Mouse (Mus musculus): ENCODE results near the gene Plekha1.

DNA sequence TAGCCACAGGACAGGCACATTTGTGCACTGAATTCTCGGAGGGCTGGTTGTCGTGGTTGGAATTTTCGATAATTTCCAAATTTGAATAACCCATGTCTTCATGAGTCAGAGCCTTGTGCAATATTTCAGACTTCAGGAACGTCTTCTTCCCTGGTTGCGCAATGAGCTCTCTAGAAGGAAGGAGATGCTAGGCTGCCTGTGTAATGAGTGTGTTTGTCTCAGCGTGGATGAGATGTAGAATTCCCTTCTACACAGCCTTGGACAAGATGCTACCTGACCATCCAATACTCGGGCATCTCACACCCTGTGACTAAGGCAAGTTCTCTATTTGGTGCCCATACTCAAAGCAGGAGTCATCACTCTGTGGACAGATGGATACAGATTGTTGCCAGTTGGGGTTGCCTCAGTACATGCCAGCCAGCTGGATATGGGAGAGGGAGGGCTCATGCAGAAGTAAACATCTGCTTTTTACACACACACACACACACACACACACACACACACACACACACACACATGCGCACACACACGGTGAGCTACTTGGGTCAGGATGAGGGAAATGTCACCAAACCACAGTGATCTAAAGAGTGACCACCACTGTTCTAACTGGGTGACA lies 77.8 kb downstream of the Plekha1 start:
- TF ChIP-seq CTCF (IDR thresholded peaks at IDR 0.05; ENCODE audit: insufficient read depth, low read depth, low read length): no peak
- no peak for TF ChIP-seq POLR2A (IDR thresholded peaks at IDR 0.05; ENCODE audit: insufficient read depth, low read depth, low read length)

Data from olfactory bulb, adult 2 months (tissue).